Mouse (Mus musculus): ENCODE measurements around the gene Cln5.

The Cln5 gene

GRCm38 (mm10) chr14:103078006-103078912 is 8.2 kb downstream of the Cln5 start:
- no peak for DNase-seq (ENCODE audit: low read depth)

GRCm38 (mm10) chr14:103079209-103079977 is 9.4 kb downstream of the Cln5 start:
- DNase-seq (ENCODE audit: low read depth): no peak

- DNase-seq (ENCODE audit: low read depth): no peak
These were observed 16.0 kb downstream of the Cln5 start for GRCm38 (mm10) chr14:103085840-103086533.

GRCm38 (mm10) chr14:103086671-103087324 is 16.8 kb downstream of the Cln5 start:
- no peak for DNase-seq (ENCODE audit: low read depth)

GRCm38 (mm10) chr14:103087846-103088245 is 17.8 kb downstream of the Cln5 start:
- no peak for DNase-seq (ENCODE audit: low read depth)

- DNase-seq (ENCODE audit: low read depth): peak; percentile 74
These were observed 18.6 kb downstream of the Cln5 start for GRCm38 (mm10) chr14:103088624-103089023.

- DNase-seq (ENCODE audit: low read depth): no peak
These were observed 23.2 kb downstream of the Cln5 start for GRCm38 (mm10) chr14:103093236-103093635.

GRCm38 (mm10) chr14:103093670-103094069 is 23.7 kb downstream of the Cln5 start:
- DNase-seq (ENCODE audit: low read depth): peak; percentile 46

GRCm38 (mm10) chr14:103095036-103095435 is 25.0 kb downstream of the Cln5 start:
- DNase-seq (ENCODE audit: low read depth): peak; percentile 67

GRCm38 (mm10) chr14:103095826-103096225 is 25.8 kb downstream of the Cln5 start:
- DNase-seq (ENCODE audit: low read depth): no peak

- no peak for DNase-seq (ENCODE audit: low read depth)
These were observed 26.6 kb downstream of the Cln5 start for GRCm38 (mm10) chr14:103096621-103097020.

- no peak for DNase-seq (ENCODE audit: low read depth)
These were observed 28.2 kb downstream of the Cln5 start for GRCm38 (mm10) chr14:103098213-103098586.

- peak; percentile 83 for DNase-seq (ENCODE audit: low read depth)
These were observed 28.7 kb downstream of the Cln5 start for GRCm38 (mm10) chr14:103098587-103099235.

- DNase-seq (ENCODE audit: low read depth): peak; percentile 94
These were observed 29.4 kb downstream of the Cln5 start, which contains the start of gene Fbxl3 for GRCm38 (mm10) chr14:103099238-103099933. Fbxl3 (minus strand) TSS chr14:103099566.

- no peak for DNase-seq (ENCODE audit: low read depth)
These were observed 30.3 kb downstream of the Cln5 start for GRCm38 (mm10) chr14:103100296-103100695.

GRCm38 (mm10) chr14:103101171-103101570 is 31.2 kb downstream of the Cln5 start:
- DNase-seq (ENCODE audit: low read depth): no peak

GRCm38 (mm10) chr14:103102246-103102645 is 32.2 kb downstream of the Cln5 start:
- no peak for DNase-seq (ENCODE audit: low read depth)

GRCm38 (mm10) chr14:103102731-103103335 is 32.8 kb downstream of the Cln5 start:
- no peak for DNase-seq (ENCODE audit: low read depth)

- DNase-seq (ENCODE audit: low read depth): no peak
These were observed 36.3 kb downstream of the Cln5 start for GRCm38 (mm10) chr14:103106301-103106700.

- no peak for DNase-seq (ENCODE audit: low read depth)
These were observed 40.0 kb downstream of the Cln5 start for GRCm38 (mm10) chr14:103109971-103110370.
